Mouse (Mus musculus) thymus, postnatal 25 days (tissue): ENCODE data around the gene Hmmr.

Source experiments
- DNase-seq: peaks from one replicate; pipeline ENCODE4 v3.0.0; 2022

Hmmr gene

DNA sequence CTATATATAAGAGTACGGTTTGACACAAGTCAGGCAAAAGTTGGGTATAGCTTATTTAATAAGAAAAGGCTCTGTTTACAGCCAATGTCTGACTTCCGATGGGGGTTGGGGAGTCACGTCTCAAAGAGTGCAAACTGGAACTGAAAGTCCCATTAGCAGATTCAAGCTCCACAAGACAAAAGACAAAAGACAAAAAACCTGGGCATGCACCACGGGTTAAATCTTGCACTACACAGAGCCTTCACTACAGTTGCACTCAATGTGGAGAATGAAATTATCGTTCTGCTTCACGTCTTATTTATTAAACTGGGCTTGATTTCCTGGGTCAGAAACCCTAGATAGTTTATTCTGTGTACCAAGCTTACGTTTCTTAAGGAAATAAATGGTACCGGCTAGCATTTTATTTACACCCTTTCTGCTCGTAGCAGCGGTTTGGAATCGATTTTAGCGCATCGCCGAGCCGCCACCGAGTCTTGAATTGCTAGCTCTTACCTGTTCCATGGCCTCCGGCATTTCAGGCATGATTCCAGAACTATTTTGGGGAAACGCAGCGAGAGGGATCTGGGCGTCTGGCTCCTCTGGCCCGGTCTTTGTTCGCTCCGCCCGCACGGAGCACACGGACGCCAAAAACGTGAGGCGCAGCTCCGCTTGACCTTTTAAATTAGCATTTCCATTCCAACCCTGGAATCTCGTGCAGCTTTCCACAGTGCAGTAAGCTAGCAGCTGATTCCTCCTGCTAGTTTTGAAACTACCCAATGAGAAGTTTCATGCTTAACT, 38.7 kb downstream of the Hmmr start:
- peak; percentile 69 for DNase-seq

DNA sequence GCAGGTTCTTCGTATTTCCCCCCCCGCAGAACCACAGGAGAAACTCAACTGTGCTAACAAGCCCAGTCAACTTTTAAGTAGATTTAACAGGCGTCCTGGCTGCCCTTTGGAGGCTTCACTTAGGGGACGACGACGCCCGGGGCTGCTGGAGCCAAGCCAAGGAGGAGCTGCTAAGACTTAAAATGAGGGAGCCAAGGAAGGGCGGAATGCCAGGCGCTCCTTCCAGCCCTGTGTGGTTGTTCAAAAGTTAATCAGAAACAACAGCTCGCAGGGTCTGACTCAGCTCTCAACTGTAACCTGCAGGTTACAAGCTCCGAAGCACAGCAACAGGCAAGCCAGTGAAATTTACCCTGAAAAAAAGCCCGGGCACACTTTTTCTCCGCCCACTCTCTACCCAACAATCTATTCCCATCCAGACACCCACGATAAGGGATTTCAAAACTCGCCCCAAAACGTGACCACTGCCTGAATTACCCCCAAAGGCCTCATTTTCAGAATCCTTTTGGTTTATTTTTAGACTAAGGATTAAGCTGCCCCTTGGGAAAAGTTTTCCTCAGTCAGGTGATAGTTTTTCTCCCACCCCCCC, 39.8 kb downstream of the Hmmr start:
- DNase-seq: peak; percentile 52

DNA sequence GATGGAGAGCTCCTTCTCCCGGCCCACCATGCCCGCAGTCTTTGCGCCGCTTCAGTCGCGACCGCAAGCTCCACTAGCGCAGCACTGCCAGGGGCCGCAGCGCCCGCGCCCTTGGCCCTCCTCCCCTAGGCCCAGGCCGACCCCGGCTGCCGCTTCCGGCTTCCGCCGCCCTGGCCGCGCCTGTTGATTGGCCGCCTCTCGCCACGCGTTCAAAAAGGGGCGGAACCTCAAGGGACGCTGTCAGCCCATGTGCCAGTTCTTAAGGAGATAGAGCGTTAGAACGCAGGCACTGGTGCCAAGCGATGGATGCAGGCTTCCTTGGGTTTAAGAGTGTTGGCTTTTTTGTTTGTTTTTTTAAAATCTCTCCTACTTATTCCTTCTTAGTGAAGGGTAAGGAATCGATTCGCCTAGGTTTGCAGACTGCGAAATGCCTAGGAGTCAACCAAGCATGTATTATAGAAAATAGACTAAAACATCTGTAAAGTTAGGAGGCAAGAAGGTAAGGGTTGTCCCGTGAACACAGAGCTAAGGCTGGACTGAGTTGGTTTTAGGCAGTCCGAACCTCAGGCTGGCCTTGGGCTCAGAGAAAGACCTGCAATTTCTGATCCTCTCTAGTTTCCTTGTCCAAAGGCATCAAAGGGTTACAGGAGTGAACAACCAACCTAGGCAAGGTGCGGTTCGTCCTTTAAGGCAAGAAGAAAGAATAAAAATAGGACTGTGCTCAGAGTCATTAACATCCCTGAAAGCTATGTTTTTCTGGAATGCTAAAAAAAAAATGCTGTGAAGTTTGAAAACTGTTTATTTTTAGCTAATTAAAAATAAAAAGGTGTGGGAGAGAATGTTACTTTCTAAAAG, 40.5 kb downstream of the Hmmr start:
- peak; percentile 96 for DNase-seq

DNA sequence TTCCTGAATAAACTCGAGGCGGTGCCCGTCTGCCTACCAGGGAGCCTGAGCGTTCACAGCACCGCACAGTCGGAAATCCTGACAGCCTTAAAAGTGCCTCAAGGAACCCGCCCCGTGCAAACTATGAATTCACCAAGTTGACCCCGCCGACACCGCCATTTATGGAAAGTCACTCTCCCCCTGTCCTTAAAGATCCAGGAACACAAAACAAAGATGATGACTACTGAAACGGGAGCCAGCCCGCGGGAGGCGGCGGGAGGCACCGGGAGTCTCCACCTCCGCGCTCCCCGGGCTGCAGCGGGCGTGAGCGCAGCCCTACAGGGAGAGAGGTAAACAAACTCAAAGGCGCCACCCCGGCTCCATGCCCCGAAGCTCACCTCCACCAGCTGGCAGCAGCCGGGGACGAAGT, 41.1 kb downstream of the Hmmr start:
- DNase-seq: no peak

DNA sequence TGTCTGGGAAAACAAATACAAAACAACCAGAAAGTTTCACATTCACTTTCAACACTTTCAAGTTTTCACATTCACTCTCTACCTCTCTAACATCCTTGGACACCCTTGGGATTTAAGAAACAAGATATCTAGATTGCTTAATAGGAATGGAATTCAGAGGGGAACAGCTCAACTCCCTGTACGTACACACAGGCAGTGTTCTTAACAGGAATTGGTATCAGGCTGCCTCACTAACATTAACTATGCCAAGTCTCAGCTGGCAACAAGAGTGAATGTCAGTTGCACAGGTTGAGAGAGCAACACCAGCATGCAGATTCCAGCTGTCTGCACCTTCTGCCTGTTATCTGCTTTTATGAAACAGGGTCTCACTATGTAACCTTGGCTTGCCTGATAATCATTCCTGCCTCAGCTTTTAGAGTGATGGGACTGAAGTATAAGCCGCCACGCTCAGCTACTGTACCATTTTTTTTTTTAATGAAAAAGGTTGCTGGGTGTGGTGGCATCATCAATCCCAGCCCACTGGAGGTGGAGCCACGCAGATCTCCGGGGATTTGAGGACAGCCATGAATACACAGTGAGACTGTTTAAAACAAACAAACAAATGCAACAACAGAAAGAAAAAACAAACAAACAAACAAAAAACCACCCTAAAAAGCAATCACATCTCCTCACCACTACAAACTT, 42.6 kb downstream of the Hmmr start:
- DNase-seq: no peak

DNA sequence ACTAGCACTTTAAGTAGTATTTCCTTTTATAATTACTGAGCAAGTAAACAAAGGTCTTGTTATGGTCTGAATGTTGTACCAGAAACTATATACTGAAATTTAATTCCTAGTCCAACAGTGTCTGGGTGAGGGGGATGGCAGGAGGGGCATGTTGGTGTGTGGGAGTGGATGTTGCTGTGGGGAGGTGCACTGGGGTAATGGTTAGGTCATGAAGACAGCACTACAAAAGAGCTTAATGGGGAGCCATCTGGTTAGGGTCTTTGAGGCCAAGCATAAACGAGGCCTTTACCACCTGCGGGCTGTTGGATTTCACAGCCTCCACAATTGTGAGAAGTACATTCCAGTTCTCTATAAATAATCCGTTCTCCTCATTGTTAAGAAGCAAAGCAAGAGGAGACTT, 49.9 kb downstream of the Hmmr start:
- no peak for DNase-seq

DNA sequence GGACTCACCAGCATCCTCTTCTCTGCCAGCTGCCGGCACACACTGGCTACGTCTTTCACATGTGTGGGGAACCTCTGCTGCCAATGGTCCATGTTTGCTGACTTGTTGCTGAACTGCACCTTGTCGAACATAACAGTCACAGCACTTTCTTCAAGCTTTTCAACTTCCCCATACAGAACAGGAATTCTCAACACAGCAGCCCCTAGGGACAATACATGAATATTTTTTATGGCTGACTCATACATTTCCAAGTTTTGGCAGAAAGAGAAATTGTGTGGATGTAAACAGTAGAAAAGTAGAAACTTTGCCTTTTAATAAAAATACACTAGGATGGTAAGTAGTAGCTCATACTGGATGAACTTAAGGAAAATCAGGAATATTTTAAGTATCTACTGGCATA, 50.8 kb downstream of the Hmmr start:
- no peak for DNase-seq

DNA sequence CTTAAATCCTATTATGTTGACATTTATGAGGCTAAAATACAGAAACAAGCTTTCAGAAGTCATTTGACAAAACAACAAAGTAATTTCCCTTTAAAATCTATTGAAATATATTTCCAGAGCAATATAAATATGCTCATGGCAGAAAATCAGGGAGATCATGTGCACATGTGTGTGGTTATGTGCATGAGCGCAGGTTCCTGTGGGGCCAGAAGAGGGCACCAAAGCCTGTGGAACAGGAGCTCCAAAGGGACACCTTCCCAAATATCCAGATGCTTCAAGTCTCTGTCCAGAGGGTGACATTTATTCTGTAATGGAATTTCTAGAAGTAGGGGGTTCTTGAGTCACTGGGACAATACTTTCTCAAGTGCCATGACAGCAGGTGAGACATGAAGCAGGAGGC, 56.1 kb downstream of the Hmmr start:
- peak; percentile 12 for DNase-seq

DNA sequence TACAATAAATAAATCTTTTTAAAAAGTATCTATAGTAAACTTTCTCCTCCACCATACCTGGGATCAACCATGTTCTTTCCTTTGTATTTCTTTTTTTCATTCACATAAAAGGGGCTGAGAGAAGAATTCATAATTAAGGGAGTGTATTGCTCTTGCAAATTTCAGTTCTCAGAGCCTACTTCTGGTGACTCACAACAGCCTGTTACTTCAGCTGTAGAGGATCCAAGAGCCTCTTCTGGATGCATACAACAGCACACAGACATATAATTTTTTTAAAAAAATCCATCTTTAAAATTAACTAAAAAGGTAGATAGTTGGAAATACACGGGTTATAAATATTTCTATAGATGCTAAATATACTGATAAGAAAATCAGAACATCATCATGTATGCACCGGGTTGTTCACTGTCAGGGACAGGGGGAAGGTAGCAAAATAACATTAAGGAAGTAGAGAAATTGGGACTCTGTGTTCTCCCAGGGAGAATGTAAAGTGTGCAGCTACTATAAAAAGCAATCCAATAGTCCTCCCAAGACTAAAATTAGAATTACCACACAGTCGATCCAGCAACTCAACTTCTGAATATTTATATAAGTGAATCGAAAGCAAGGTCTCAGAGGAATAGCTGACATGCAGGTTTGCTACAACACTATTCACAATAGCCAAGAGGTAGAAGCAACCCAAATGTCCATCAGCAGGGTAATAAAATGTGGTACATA, 58.0 kb downstream of the Hmmr start:
- no peak for DNase-seq
